Mouse (Mus musculus) lung, adult 2 months (tissue): ENCODE measurements around the gene Usp10.

Experiments used
- CTCF ChIP-seq: fragments of 200-500 bp; IDR thresholded peaks from 2 replicates; pipeline ENCODE4 v1.5.1; 2011; ENCODE audit warnings: mild to moderate bottlenecking, low read length, control low read depth; ENCODE audit not compliant: insufficient read depth
- POLR2A ChIP-seq: fragments of 200-500 bp; IDR thresholded peaks from 2 replicates; pipeline ENCODE4 v1.6.1; 2011; ENCODE audit warnings: low read depth, mild to moderate bottlenecking, control low read depth, low read length, borderline replicate concordance; ENCODE audit errors: extremely low read depth

DNA sequence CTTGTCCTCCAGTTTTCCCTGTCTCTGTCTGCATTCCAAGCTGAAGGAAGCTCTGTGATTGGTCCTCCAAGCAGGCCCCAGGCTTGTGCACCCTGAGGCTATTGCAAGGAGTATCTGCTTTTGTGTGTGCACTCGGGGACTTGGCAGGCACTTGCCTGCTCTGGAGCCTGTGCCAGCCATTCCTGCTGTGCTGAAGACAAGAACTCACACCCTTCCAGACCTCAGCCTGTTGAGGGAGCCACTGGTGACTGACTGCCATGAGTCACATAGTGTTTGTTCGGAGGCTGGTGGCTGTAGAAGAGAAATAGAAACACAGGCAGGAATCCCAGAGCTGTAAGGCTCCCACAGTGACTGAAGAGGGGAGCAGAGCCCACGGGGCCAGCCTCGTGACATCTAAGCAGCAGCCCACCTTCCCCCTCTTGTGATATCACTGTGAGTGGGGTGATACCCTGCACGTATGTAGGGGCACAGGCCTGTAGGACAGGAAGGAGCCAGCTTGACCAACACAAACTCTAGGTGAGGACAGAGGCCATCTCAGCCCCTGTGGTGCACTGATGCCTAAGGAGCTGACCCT, 50.5 kb downstream of the Usp10 start:
- TF ChIP-seq POLR2A, result no peak
- no peak for TF ChIP-seq CTCF
